Mouse (Mus musculus) effector memory CD4-positive, alpha-beta T cell, adult 7 months (primary cell): ENCODE measurements around the gene Gm10719. TPM values are rescaled to one million over a fixed set of nuclear protein-coding genes. Genes with fewer than 3 reads are reported as not detected.

Experiments used
- polyA plus RNA-seq: library from polyadenylated mRNA; unstranded; fragments of 100-300 nt; shearing (Covaris generic); gene quantifications from one replicate; pipeline ENCODE4 v1.2.1, GENCODE M21; 2017

The Gm10719 gene
- 8.2 TPM for polyA plus RNA-seq

DNA sequence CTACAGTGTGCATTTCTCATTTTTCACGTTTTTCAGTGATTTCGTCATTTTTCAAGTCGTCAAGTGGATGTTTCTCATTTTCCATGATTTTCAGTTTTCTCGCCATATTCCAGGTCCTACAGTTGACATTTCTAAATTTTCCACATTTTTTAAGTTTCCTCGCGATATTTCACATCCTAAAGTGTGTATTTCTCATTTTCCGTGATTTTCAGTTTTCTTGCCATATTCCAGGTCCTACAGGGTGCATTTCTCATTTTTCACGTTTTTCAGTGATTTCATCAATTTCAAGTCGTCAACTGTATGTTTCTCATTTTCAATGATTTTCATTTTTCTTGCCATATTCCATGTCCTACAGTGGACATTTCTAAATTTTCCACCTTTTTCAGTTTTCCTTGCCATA is at the start of gene Gm10719:
Gene Gm10719, plus strand, starts transcription at position 301 of the 400 bp plus-strand sequence.

DNA sequence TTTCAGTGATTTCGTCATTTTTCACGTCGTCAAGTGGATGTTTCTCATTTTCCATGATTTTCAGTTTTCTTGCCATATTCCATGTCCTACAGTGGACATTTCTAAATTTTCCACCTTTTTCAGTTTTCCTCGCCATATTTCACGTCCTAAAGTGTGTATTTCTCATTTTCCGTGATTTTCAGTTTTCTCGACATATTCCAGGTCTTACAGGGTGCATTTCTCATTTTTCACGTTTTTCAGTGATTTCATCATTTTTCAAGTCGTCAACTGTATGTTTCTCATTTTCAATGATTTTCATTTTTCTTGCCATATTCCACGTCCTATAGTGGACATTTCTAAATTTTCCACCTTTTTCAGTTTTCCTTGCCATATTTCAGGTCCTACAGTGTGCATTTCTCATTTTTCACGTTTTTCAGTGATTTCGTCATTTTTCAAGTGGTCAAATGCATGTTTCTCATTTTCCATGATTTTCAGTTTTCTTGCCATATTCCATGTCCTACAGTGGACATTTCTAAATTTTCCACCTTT is 16.7 kb upstream of the Gm10719 start, which contains the start of gene Gm10722:
Gene Gm10722, plus strand, starts transcription at position 478 of the 528 bp plus-strand sequence.

DNA sequence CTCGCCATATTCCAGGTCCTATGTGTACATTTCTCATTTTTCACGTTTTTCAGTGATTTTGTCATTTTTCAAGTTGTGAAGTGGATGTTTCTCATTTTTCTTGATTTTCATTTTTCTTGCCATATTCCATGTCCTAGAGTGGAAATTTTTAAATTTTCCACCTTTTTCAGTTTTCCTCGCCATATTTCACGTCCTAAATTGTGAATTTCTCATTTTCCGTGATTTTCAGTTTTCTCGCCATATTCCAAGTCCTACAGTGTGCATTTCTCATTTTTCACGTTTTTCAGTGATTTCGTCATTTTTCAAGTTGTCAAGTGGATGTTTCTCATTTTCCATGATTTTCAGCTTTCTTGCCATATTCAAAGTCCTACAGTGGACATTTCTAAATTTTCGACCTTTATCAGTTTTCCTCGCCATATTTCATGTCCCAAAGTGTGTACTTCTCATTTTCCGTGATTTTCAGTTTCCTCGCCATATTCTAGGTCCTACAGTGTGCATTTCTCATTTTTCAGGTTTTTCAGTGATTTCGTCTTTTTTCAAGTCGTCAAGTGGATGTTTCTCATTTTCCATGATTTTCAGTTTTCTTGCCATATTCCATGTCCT is 14.3 kb upstream of the Gm10719 start, which contains the start of gene Gm11168:
Gene Gm11168, plus strand, starts transcription at position 553 of the 603 bp plus-strand sequence.

DNA sequence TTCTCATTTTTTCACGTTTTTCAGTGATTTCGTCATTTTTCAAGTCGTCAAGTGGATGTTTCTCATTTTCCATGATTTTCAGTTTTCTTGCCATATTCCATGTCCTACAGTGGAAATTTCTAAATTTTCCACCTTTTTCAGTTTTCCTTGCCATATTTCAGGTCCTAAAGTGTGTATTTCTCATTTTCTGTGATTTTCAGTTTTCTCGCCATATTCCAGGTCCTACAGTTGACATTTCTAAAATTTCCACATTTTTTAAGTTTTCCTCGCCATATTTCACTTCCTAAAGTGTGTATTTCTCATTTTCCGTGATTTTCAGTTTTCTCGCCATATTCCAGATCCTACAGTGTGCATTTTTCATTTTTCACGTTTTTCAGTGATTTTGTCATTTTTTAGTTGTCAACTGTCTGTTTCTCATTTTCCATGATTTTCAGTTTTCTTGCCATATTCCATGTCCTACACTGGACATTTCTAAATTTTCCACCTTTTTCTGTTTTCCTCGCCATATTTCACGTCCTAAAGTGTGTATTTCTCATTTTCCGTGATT is 4.4 kb upstream of the Gm10719 start, which contains the start of gene Gm10721:
Gene Gm10721, plus strand, starts transcription at position 408 of the 547 bp plus-strand sequence.

DNA sequence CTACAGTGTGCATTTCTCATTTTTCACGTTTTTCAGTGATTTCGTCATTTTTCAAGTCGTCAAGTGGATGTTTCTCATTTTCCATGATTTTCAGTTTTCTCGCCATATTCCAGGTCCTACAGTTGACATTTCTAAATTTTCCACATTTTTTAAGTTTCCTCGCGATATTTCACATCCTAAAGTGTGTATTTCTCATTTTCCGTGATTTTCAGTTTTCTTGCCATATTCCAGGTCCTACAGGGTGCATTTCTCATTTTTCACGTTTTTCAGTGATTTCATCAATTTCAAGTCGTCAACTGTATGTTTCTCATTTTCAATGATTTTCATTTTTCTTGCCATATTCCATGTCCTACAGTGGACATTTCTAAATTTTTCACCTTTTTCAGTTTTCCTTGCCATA is 1.9 kb upstream of the Gm10719 start, which contains the start of gene Gm10720:
Gene Gm10720, plus strand, starts transcription at position 301 of the 400 bp plus-strand sequence.

DNA sequence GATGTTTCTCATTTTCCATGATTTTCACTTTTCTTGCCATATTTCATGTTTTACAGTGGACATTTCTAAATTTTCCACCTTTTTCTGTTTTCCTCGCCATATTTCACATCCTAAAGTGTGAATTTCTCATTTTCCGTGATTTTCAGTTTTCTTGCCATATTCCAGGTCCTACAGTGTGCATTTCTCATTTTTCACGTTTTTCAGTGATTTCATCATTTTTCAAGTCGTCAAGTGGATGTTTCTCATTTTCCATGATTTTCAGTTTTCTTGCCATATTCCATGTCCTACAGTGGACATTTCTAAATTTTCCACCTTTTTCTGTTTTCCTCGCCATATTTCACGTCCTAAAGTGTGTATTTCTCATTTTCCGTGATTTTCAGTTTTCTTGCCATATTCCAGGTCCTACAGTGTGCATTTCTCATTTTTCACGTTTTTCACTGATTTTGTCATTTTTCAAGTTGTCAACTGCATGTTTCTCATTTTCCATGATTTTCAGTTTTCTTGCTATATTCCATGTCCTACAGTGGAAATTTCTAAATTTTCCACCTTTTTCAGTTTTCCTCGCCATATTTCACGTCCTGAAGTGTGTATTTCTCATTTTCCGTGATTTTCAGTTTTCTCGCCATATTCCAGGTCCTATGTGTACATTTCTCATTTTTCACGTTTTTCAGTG is 6.2 kb downstream of the Gm10719 start, which contains the start of gene Gm10718:
Gene Gm10718, plus strand, starts transcription at position 236 of the 673 bp plus-strand sequence.

DNA sequence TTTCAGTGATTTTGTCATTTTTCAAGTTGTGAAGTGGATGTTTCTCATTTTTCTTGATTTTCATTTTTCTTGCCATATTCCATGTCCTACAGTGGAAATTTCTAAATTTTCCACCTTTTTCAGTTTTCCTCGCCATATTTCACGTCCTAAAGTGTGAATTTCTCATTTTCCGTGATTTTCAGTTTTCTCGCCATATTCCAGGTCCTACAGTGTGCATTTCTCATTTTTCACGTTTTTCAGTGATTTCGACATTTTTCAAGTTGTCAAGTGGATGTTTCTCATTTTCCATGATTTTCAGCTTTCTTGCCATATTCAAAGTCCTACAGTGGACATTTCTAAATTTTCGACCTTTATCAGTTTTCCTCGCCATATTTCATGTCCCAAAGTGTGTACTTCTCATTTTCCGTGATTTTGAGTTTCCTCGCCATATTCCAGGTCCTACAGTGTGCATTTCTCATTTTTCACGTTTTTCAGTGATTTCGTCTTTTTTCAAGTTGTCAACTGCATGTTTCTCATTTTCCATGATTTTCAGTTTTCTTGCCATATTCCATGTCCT is 7.8 kb downstream of the Gm10719 start, which contains the start of gene Gm10717:
Gene Gm10717, plus strand, starts transcription at position 506 of the 556 bp plus-strand sequence.

DNA sequence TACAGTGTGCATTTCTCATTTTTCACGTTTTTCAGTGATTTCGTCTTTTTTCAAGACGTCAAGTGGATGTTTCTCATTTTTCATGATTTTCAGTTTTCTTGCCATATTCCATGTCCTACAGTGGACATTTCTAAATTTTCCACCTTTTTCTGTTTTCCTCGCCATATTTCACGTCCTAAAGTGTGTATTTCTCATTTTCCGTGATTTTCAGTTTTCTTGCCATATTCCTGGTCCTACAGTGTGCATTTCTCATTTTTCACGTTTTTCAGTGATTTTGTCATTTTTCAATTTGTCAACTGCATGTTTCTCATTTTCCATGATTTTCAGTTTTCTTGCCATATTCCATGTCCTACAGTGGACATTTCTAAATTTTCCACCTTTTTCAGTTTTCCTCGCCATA is 17.1 kb downstream of the Gm10719 start, which contains the start of gene Gm17535:
Gene Gm17535, plus strand, starts transcription at position 301 of the 400 bp plus-strand sequence.

DNA sequence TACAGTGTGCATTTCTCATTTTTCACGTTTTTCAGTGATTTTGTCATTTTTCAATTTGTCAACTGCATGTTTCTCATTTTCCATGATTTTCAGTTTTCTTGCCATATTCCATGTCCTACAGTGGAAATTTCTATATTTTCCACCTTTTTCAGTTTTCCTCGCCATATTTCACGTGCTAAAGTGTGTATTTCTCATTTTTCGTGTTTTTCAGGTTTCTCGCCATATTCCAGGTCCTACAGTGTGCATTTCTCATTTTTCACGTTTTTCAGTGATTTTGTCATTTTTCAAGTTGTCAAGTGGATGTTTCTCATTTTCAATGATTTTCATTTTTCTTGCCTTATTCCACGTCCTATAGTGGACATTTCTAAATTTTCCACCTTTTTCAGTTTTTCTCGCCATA is 19.4 kb downstream of the Gm10719 start, which contains the start of gene Gm10715:
Gene Gm10715, plus strand, starts transcription at position 301 of the 400 bp plus-strand sequence.

Other genes with a start within 250 kb of the Gm10719 start
- gene Gm10722, start 16.5 kb upstream of the Gm10719 start, polyA plus RNA-seq: 2.8 TPM
- gene Gm11168, start 14.1 kb upstream of the Gm10719 start, polyA plus RNA-seq: 9.9 TPM
- gene Gm10721, start 4.3 kb upstream of the Gm10719 start, polyA plus RNA-seq: not detected
- 1.8 TPM for gene Gm10720, start 1.8 kb upstream of the Gm10719 start, polyA plus RNA-seq
- gene Gm10718, start 6.1 kb downstream of the Gm10719 start, polyA plus RNA-seq: 11.5 TPM
- 30.1 TPM for gene Gm10717, start 8.0 kb downstream of the Gm10719 start, polyA plus RNA-seq
- gene Gm17535, start 17.2 kb downstream of the Gm10719 start, polyA plus RNA-seq: 1.6 TPM
- gene Gm10715, start 19.5 kb downstream of the Gm10719 start, polyA plus RNA-seq: not detected